Comparison of ENCODE assay signal across 11 mouse cellular contexts in the genomic region with DNA sequence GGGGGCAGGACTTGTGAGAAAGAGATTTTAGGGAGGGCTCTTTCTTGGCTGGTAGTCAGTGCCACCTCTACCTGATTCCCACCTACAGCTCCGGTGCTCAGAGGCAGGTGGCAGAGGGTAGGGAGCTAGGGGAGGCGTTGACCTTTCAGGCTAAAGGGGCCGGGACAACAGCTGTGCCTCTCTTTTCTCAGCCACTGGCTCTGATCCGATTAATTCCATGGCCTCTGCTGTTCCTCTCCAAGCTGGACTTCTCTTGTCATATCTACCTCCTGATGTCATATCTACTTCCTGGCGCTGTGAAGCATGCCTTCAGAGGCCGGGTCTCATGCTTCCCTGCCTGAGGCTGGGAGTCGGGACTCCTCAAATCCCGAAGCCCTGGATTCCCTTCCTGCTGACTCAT. TPM values are rescaled to one million over a fixed set of nuclear protein-coding genes. Genes with fewer than 3 reads are reported as not detected.
DNase-seq lines count a peak whose midpoint lies in the region; ATAC-seq lines count a peak whose summit lies in the region.
"Had no signal": no experiment of that assay in that cellular context is flagged by ENCODE, and none has a peak within 500 bp of the region (broad histone marks: within the 10 kb centered on the region; RNA-seq: fewer than 3 reads in every experiment).

No protein-coding gene starts in this region.

- no peaks in the 10 kb centered on the region for H3K9me3 ChIP-seq in heart, embryonic 11.5 days (replicated peaks; ENCODE audit: control insufficient read depth, low read length)
- no peaks in the 10 kb centered on the region for H3K9me3 ChIP-seq in midbrain, embryonic 11.5 days (ENCODE audit: control insufficient read depth, low read length)
- H3K9me3 ChIP-seq in midbrain, embryonic 15.5 days: no peaks in the 10 kb centered on the region
- no peaks in the 10 kb centered on the region for H3K9me3 ChIP-seq in liver, embryonic 15.5 days (replicated peaks)
- H3K9me3 ChIP-seq: embryonic facial prominence, embryonic 15.5 days had no signal

- 0 out of 2 replicates have a peak overlapping the region, but pooled peaks have one; percentile 22 for H3K9ac ChIP-seq in heart, embryonic 11.5 days (ENCODE audit: low read depth, low read length)
- no peak overlapping the region; the same call in 1 of the 2 replicates for H3K9ac ChIP-seq in midbrain, embryonic 11.5 days (ENCODE audit: low read length)
- H3K9ac ChIP-seq in midbrain, embryonic 15.5 days: no peak overlapping the region
- H3K9ac ChIP-seq in liver, embryonic 15.5 days: no peak overlapping the region
- H3K9ac ChIP-seq: embryonic facial prominence, embryonic 15.5 days had no signal

- 17% methylated on average over 8 of the region's 8 CpGs for WGBS in heart, embryonic 11.5 days (ENCODE audit: insufficient replicate concordance)
- WGBS in midbrain, embryonic 11.5 days: 19% methylated on average over 8 of the region's 8 CpGs
- 32% methylated on average over 8 of the region's 8 CpGs for WGBS in midbrain, embryonic 15.5 days
- WGBS in liver, embryonic 15.5 days (ENCODE audit: insufficient replicate concordance): 34% methylated on average over 8 of the region's 8 CpGs

- ATAC-seq in heart, embryonic 11.5 days (replicated peaks; ENCODE audit: insufficient number of reproducible peaks, low FRiP score, low TSS enrichment): no peak
- ATAC-seq in midbrain, embryonic 11.5 days (ENCODE audit: low FRiP score): no peak
- no peak for ATAC-seq in midbrain, embryonic 15.5 days (replicated peaks)
- no peak for ATAC-seq in liver, embryonic 15.5 days (ENCODE audit: insufficient read depth)

- peaks cover 42% of the 10 kb centered on the region for H3K4me1 ChIP-seq in heart, embryonic 11.5 days (ENCODE audit: control insufficient read depth, insufficient read depth, low read length)
- H3K4me1 ChIP-seq in midbrain, embryonic 11.5 days (ENCODE audit: control insufficient read depth, insufficient read depth, low read length): peaks cover 33% of the 10 kb centered on the region
- peaks cover 30% of the 10 kb centered on the region for H3K4me1 ChIP-seq in midbrain, embryonic 15.5 days
- H3K4me1 ChIP-seq in liver, embryonic 15.5 days (replicated peaks): peaks cover 18% of the 10 kb centered on the region

- H3K36me3 ChIP-seq in heart, embryonic 11.5 days (ENCODE audit: control insufficient read depth, insufficient read depth, low read length): no peaks in the 10 kb centered on the region
- H3K36me3 ChIP-seq in midbrain, embryonic 11.5 days (ENCODE audit: control insufficient read depth, insufficient read depth, low read length): no peaks in the 10 kb centered on the region
- no peaks in the 10 kb centered on the region for H3K36me3 ChIP-seq in midbrain, embryonic 15.5 days (replicated peaks)
- H3K36me3 ChIP-seq in liver, embryonic 15.5 days (replicated peaks): no peaks in the 10 kb centered on the region
- H3K36me3 ChIP-seq: embryonic facial prominence, embryonic 15.5 days had no signal

- peaks cover 18% of the 10 kb centered on the region for H3K27me3 ChIP-seq in heart, embryonic 11.5 days (ENCODE audit: control insufficient read depth, insufficient read depth, low read length)
- H3K27me3 ChIP-seq in midbrain, embryonic 11.5 days (ENCODE audit: control insufficient read depth, insufficient read depth, low read length): peaks cover 5% of the 10 kb centered on the region; the same call in 1 of the 2 replicates
- H3K27me3 ChIP-seq in midbrain, embryonic 15.5 days (replicated peaks): peaks cover 24% of the 10 kb centered on the region
- H3K27me3 ChIP-seq in liver, embryonic 15.5 days: peaks cover 81% of the 10 kb centered on the region

- H3K27ac ChIP-seq in heart, embryonic 11.5 days (ENCODE audit: low read depth, low read length): no peak overlapping the region; the same call in 1 of the 2 replicates
- no peak overlapping the region for H3K27ac ChIP-seq in midbrain, embryonic 11.5 days (ENCODE audit: low read depth, low read length)
- no peak overlapping the region for H3K27ac ChIP-seq in midbrain, embryonic 15.5 days
- peak overlapping the region; percentile 45 for H3K27ac ChIP-seq in liver, embryonic 15.5 days (replicated peaks)
- H3K27ac ChIP-seq: embryonic facial prominence, embryonic 15.5 days had no signal

- peak overlapping the region; percentile 76 for H3K4me2 ChIP-seq in heart, embryonic 11.5 days
- H3K4me2 ChIP-seq in midbrain, embryonic 11.5 days: no peak overlapping the region
- no peak overlapping the region for H3K4me2 ChIP-seq in midbrain, embryonic 15.5 days
- H3K4me2 ChIP-seq in liver, embryonic 15.5 days: peak overlapping the region; percentile 56

- H3K4me3 ChIP-seq in heart, embryonic 11.5 days (ENCODE audit: low read depth, low read length): no peak overlapping the region
- H3K4me3 ChIP-seq in midbrain, embryonic 11.5 days (ENCODE audit: low read depth, low read length): no peak overlapping the region
- no peak overlapping the region for H3K4me3 ChIP-seq in midbrain, embryonic 15.5 days
- H3K4me3 ChIP-seq in liver, embryonic 15.5 days (replicated peaks): no peak overlapping the region

- no peak for DNase-seq in heart, postnatal 4 days
- peak; percentile 91 for DNase-seq in midbrain, embryonic 11.5 days (ENCODE audit: low spot score, missing footprints)
- DNase-seq in cerebellum, adult 11 months: no peak
- DNase-seq in adrenal gland, postnatal 10 days: no peak
- no peak for DNase-seq in cerebellum, adult 8-10 months

RNA-seq across cellular contexts. Expression of a gene that starts 1.3 kb away (rescaled TPM):
- polyA plus RNA-seq in heart, embryonic 11.5 days (2014; fragmentation: Nextera tagmentation; extraction: Ambion mirVana): 2.8 and 3.3 TPM in 2 replicates
- total RNA-seq in heart, postnatal 4 days (2021): 1 to 10 TPM; 8.0 to 8.1 TPM
- polyA plus RNA-seq in midbrain, embryonic 11.5 days (2014; fragmentation: Nextera tagmentation; extraction: Ambion mirVana): 11.2 and 11.7 TPM in 2 replicates
- polyA plus RNA-seq in midbrain, embryonic 15.5 days (2015; fragmentation: Nextera tagmentation; extraction: Ambion mirVana): 31.8 and 40.4 TPM in 2 replicates
- 35.0 and 50.9 TPM in 2 replicates for polyA plus RNA-seq in liver, embryonic 15.5 days (2015; fragmentation: Nextera tagmentation; extraction: Ambion mirVana)
- 10 to 100 TPM; 42.0 to 95.1 TPM for total RNA-seq in adrenal gland, postnatal 10 days (2021)
- total RNA-seq: megakaryocyte, adult 5-6 weeks had no signal

RNA-seq across cellular contexts. Expression of a gene that starts 11.5 kb away (rescaled TPM):
- 0.42 and 1.2 TPM in 2 replicates for polyA plus RNA-seq in heart, embryonic 11.5 days (2014; fragmentation: Nextera tagmentation; extraction: Ambion mirVana)
- total RNA-seq in heart, postnatal 4 days (2021): not detected
- 1.1 and 1.4 TPM in 2 replicates for polyA plus RNA-seq in midbrain, embryonic 11.5 days (2014; fragmentation: Nextera tagmentation; extraction: Ambion mirVana)
- 2.1 and 2.2 TPM in 2 replicates for polyA plus RNA-seq in midbrain, embryonic 15.5 days (2015; fragmentation: Nextera tagmentation; extraction: Ambion mirVana)
- 1.2 and 1.3 TPM in 2 replicates for polyA plus RNA-seq in liver, embryonic 15.5 days (2015; fragmentation: Nextera tagmentation; extraction: Ambion mirVana)
- total RNA-seq in adrenal gland, postnatal 10 days (2021): under 1 TPM; 0.33 to 0.42 TPM
- total RNA-seq: gastrocnemius, postnatal 14 days; megakaryocyte, adult 5-6 weeks had no signal

RNA-seq across cellular contexts. Expression of a gene that starts 32.8 kb away (rescaled TPM):
- 308 and 316 TPM in 2 replicates for polyA plus RNA-seq in heart, embryonic 11.5 days (2014; fragmentation: Nextera tagmentation; extraction: Ambion mirVana)
- 100 to 1,000 TPM; 462 to 469 TPM for total RNA-seq in heart, postnatal 4 days (2021)
- 578 and 581 TPM in 2 replicates for polyA plus RNA-seq in midbrain, embryonic 11.5 days (2014; fragmentation: Nextera tagmentation; extraction: Ambion mirVana)
- 299 and 386 TPM in 2 replicates for polyA plus RNA-seq in midbrain, embryonic 15.5 days (2015; fragmentation: Nextera tagmentation; extraction: Ambion mirVana)
- 162 and 167 TPM in 2 replicates for polyA plus RNA-seq in liver, embryonic 15.5 days (2015; fragmentation: Nextera tagmentation; extraction: Ambion mirVana)
- total RNA-seq in adrenal gland, postnatal 10 days (2021): 100 to 1,000 TPM; 292 to 327 TPM

RNA-seq across cellular contexts. Expression of a gene that starts 42.3 kb away (rescaled TPM):
- 4.6 and 5.8 TPM in 2 replicates for polyA plus RNA-seq in heart, embryonic 11.5 days (2014; fragmentation: Nextera tagmentation; extraction: Ambion mirVana)
- 10 to 100 TPM; 18.7 to 20.9 TPM for total RNA-seq in heart, postnatal 4 days (2021)
- 9.6 and 11.9 TPM in 2 replicates for polyA plus RNA-seq in midbrain, embryonic 11.5 days (2014; fragmentation: Nextera tagmentation; extraction: Ambion mirVana)
- 26.0 and 31.2 TPM in 2 replicates for polyA plus RNA-seq in midbrain, embryonic 15.5 days (2015; fragmentation: Nextera tagmentation; extraction: Ambion mirVana)
- polyA plus RNA-seq in liver, embryonic 15.5 days (2015; fragmentation: Nextera tagmentation; extraction: Ambion mirVana): 0.76 and 0.92 TPM in 2 replicates
- 10 to 100 TPM; 20.2 to 24.8 TPM for total RNA-seq in adrenal gland, postnatal 10 days (2021)
- total RNA-seq: megakaryocyte, adult 5-6 weeks had no signal

RNA-seq across cellular contexts. Expression of a gene that starts 59.0 kb away (rescaled TPM):
- polyA plus RNA-seq in heart, embryonic 11.5 days (2014; fragmentation: Nextera tagmentation; extraction: Ambion mirVana): 5.1 and 5.3 TPM in 2 replicates
- total RNA-seq in heart, postnatal 4 days (2021): 10 to 100 TPM; 16.2 to 18.8 TPM
- 1.3 and 2.1 TPM in 2 replicates for polyA plus RNA-seq in midbrain, embryonic 11.5 days (2014; fragmentation: Nextera tagmentation; extraction: Ambion mirVana)
- polyA plus RNA-seq in midbrain, embryonic 15.5 days (2015; fragmentation: Nextera tagmentation; extraction: Ambion mirVana): 4.3 and 4.9 TPM in 2 replicates
- 0.74 and 0.77 TPM in 2 replicates for polyA plus RNA-seq in liver, embryonic 15.5 days (2015; fragmentation: Nextera tagmentation; extraction: Ambion mirVana)
- total RNA-seq in adrenal gland, postnatal 10 days (2021): 10 to 100 TPM in 1 of 2 experiments, 1 to 10 TPM in 1; 9.5 to 13.2 TPM
- total RNA-seq: megakaryocyte, adult 5-6 weeks had no signal

Comparison
In these comparisons a context has a peak if more than half of its experiments do, and no peak if none do; other contexts are left out.
1. H3K4me2 ChIP-seq: peak in heart, embryonic 11.5 days (single experiment) and liver, embryonic 15.5 days (single experiment); none in midbrain, embryonic 11.5 days (single experiment) and midbrain, embryonic 15.5 days (single experiment).